Mouse (Mus musculus) heart, embryonic 12.5 days (tissue): ENCODE measurements at regions not wholly inside any gene's neighbourhood (a gene's known extent, or its start where the extent isn't known, plus 50 kb on each side); places are given as distances from the start of the nearest gene placed in this dataset.
"Not testable (repeated sequence)": the region's sequence is repeated elsewhere in the genome, so short reads cannot be mapped to it uniquely, and the experiment has no call there.

Experiments
- ATAC-seq: fragments of 200-750 bp; cut with Nextera tagmentation; 2 replicates; pipeline ENCODE4 v1.8.0; 2017; ENCODE audit warnings: moderate TSS enrichment, moderate library complexity; ENCODE audit not compliant: insufficient number of reproducible peaks, low FRiP score
- H3K27ac ChIP-seq: fragments of 300-500 bp; sonication (generic); 2 replicates; pipeline ENCODE4 v1.5.1; 2016; ENCODE audit warnings: mild to moderate bottlenecking, moderate library complexity; ENCODE audit not compliant: poor library complexity, severe bottlenecking
- H3K27me3 ChIP-seq: fragments of 300-500 bp; sonication (generic); replicated peaks from 2 replicates; pipeline ENCODE4 v1.6.1; 2016; ENCODE audit warnings: mild to moderate bottlenecking, moderate library complexity
- H3K36me3 ChIP-seq: fragments of 300-500 bp; sonication (generic); 2 replicates; pipeline ENCODE4 v1.6.1; 2016; ENCODE audit warnings: mild to moderate bottlenecking, moderate library complexity
- H3K4me1 ChIP-seq: fragments of 300-500 bp; sonication (generic); replicated peaks from 2 replicates; pipeline ENCODE4 v1.6.1; 2016; ENCODE audit warnings: mild to moderate bottlenecking
- H3K4me2 ChIP-seq: fragments of 300-500 bp; sonication (generic); 2 replicates; pipeline ENCODE4 v1.6.1; 2016; ENCODE audit warnings: mild to moderate bottlenecking, moderate library complexity
- H3K4me3 ChIP-seq: fragments of 300-500 bp; sonication (generic); 2 replicates; pipeline ENCODE4 v1.5.1; 2016; ENCODE audit warnings: mild to moderate bottlenecking
- H3K9ac ChIP-seq: fragments of 300-500 bp; sonication (generic); 2 replicates; pipeline ENCODE4 v1.6.1; 2016; ENCODE audit warnings: mild to moderate bottlenecking, moderate library complexity
- H3K9me3 ChIP-seq: fragments of 300-500 bp; sonication (generic); replicated peaks from 2 replicates; pipeline ENCODE4 v1.6.1; 2016; ENCODE audit warnings: mild to moderate bottlenecking, moderate library complexity
- WGBS: fragments of 180-500 bp; shearing (Covaris S2); methylation state at CpG from one replicate; pipeline ENCODE4 v1.1.7; 2016; 5-methylcytosine and 5-hydroxymethylcytosine counted together

DNA sequence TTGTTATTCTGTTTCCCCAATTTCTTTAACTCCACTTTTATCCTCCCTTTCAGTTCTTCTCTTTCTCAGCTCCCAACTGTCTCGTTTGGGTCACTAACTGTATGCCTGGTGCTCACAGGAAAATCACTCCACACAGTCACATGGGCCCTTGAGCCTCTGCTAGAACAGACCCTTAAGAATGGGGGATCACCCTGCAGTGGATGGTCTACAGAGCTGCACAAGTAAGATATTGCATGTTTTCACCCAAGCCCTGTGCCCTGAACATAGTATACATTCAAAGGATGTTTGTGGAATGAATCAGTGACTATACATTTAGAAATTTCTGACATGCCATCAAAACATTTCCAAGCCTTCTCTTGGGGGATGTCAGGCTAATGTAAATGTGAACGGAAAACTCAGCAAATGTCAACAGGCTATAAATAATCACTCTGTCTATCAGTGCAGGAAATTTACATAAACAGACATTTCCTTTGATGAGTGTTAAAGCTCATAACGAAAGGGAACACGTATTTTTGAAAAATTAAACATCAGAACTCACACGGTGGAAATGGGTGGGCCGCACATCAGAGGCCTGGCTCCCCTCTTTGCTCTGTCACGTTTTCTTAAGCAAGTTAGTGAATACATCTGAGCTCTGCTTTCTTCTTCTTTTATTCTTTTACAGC, 297.4 kb downstream of the Samd5 start:
- Histone ChIP-seq H3K4me1 (peaks cover 6% of the 10 kb centered on the region; the same call in 1 of the 2 replicates), H3K27me3 (no peaks in the 10 kb centered on the region), H3K9me3 (no peaks in the 10 kb centered on the region), H3K36me3 (no peaks in the 10 kb centered on the region), H3K4me3 (no peak overlapping the region), H3K9ac (no peak overlapping the region), H3K27ac (no peak overlapping the region), H3K4me2 (no peak overlapping the region)
- no peak for ATAC-seq
- WGBS = 50% methylated on average over 7 of the region's 7 CpGs

DNA sequence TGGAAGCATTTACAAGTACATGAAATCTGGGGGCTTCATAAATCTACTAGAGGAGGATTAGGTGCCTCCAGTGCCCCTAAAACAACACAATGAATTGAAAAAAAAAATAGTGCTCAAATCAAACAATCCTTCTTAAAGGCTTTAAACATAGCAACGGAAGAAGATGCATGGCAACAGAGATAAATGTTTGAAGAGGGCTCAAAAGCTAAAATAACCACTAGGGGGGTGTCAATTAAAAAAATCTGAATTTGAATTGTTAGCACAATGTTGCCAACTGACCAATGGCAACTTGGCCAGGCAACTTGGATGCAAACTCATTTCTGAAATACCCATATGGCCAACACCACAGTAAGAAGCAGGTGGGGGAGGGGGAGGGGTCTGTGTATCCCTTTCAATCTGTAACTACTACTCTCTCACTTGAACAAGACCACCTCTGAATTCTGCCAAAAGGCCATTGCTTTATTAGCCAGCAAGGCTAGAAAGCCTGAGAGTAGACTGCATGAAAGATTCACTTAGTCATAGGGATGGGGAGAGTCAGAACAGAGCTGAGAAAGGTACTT, 312.6 kb downstream of the Samd5 start:
- ATAC-seq = no peak

DNA sequence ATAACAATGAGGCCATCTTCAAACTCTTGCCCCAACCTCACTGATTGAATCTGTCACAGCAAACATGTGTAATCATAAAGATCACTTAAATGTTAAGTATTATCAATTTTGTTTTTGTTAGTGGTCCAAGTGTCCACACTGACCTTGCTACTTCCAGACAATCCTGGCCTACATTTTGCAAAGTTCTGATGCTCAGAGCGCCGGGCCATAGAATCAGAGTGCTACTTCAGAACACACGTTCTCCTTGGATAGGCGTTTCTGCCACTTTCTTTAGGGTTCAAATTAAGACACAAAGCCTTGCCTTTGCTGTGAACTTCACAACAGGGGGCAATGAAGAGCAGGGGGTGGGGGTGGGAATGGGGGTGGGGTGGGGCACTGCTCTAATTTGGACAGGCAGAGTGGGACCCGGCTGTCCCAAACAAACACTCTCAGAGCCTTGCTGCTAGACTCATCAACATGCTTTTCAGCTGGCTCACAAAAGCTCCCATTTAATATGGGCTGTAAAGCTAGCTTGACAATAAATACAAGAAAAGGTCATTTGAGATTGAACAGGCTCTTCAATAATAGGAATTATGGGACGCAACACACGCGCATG, 336.7 kb downstream of the Samd5 start:
- H3K4me1 ChIP-seq = no peaks in the 10 kb centered on the region
- H3K27me3 ChIP-seq = no peaks in the 10 kb centered on the region
- H3K27ac ChIP-seq = no peak overlapping the region
- H3K9me3 ChIP-seq = no peaks in the 10 kb centered on the region
- no peak overlapping the region for H3K4me2 ChIP-seq
- WGBS = 85% methylated on average over 8 of the region's 8 CpGs
- no peak for ATAC-seq
- no peak overlapping the region for H3K9ac ChIP-seq
- no peak overlapping the region for H3K4me3 ChIP-seq
- no peaks in the 10 kb centered on the region for H3K36me3 ChIP-seq

More for the DNA sequence above, 312.6 kb downstream of the Samd5 start:
- no peaks in the 10 kb centered on the region for H3K4me1 ChIP-seq
- H3K9me3 ChIP-seq = no peaks in the 10 kb centered on the region
- H3K9ac ChIP-seq = no peak overlapping the region
- no peaks in the 10 kb centered on the region for H3K36me3 ChIP-seq
- no peak overlapping the region for H3K27ac ChIP-seq
- no peak overlapping the region for H3K4me2 ChIP-seq
- H3K4me3 ChIP-seq = no peak overlapping the region
- no peaks in the 10 kb centered on the region for H3K27me3 ChIP-seq
- 71% methylated on average over 1 of the region's 1 CpGs for WGBS

DNA sequence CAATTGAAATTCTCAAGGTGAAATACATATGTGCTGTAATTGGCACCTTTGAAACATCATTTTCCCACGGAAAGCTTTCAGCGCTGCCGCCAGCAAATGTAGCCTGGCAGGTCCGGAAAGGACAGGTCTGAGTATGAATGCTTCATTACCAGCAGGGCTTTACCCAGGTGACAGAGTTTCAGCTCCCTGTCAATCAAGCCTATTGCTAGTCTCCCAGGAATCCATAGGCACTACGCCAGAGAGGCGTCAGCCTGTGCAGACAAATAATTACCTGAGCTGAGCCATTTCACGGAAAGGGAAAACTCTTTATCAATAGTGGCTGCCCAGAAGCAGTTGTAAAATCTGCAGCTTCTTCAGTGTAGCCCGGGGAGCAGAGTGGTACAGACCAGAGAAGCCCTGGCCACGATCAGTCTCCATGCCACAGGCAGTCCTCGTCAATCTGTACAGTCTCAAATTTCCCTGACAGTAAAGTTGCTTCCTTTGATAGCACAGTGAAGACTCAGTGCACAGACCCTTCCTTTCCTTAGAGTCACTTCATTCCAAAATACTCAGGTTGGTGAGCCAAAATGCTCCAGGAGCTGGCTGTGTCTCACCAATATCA, 340.7 kb downstream of the Samd5 start:
- Histone ChIP-seq H3K27ac (no peak overlapping the region), H3K36me3 (no peaks in the 10 kb centered on the region), H3K4me3 (no peak overlapping the region), H3K9ac (no peak overlapping the region), H3K9me3 (no peaks in the 10 kb centered on the region), H3K4me2 (no peak overlapping the region), H3K4me1 (no peaks in the 10 kb centered on the region), H3K27me3 (no peaks in the 10 kb centered on the region)
- WGBS = 70% methylated on average over 10 of the region's 10 CpGs
- no peak for ATAC-seq

DNA sequence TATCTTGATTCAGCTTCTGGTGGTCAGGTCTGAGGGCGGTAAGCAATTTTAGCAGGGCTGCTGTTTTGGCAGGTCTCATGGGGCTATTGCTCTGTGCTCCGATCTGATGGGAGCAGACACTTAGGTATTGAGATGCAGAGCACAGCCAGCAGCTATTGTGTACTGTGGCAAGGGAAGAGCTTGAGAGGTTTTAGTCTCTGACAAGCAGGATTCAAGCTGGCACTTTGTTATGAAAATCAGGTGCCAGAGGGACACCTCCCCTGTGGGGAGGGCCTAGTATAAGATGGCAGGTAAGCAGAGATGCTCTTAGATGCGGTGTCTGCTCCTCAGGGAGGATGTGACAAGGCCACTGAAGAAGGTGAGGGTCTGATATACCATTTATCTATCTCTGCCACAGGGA, 343.3 kb downstream of the Samd5 start:
- Histone ChIP-seq H3K9ac (no peak overlapping the region), H3K9me3 (no peaks in the 10 kb centered on the region), H3K36me3 (no peaks in the 10 kb centered on the region), H3K27ac (no peak overlapping the region), H3K4me3 (no peak overlapping the region), H3K4me2 (no peak overlapping the region), H3K4me1 (no peaks in the 10 kb centered on the region), H3K27me3 (no peaks in the 10 kb centered on the region)
- 43% methylated on average over 3 of the region's 3 CpGs for whole genome bisulfite sequencing
- no peak for ATAC-seq

DNA sequence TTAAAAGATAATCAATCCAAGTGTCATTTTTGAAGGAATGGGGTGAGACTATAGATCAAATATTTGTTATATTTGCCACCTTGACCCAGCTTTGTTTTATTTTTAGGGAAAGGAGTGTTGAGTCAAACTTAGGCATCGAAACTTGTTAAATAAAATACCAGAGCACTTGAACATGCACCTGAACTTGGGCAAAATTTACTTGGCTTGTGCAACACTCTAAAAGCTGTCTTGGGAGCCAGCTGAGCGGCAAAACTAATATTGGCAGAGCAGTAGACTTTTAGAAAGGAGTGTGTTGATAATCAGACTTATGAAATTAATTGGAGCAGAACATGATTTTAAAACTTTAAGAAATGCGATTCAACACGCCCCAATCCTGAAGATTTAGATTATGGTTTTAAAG, 346.7 kb downstream of the Samd5 start:
- Histone ChIP-seq H3K27me3 (no peaks in the 10 kb centered on the region), H3K4me3 (no peak overlapping the region), H3K36me3 (no peaks in the 10 kb centered on the region), H3K9me3 (no peaks in the 10 kb centered on the region), H3K27ac (no peak overlapping the region), H3K9ac (no peak overlapping the region), H3K4me1 (no peaks in the 10 kb centered on the region), H3K4me2 (no peak overlapping the region)
- no peak for ATAC-seq
- WGBS = 78% methylated on average over 4 of the region's 4 CpGs

DNA sequence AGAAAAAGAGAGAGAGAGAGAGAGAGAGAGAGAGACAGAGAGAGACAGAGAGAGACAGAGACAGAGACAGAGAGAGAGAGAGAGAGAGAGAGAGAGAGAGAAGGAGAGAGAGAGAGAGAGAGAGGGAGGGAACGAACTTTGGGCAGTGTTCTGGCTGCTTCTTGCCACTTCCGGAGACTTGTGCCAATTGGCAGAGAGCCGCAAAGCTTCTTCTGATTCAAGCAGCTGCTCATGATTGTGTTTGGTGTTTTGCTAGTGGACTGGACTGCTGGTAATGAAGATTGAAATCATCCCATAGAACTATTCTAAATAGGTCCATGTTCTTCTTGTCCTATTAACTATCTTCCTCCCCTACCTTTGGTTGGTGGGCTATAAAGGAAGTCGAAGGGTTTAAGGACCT, 347.1 kb downstream of the Samd5 start:
- ATAC-seq, H3K9ac ChIP-seq, H3K36me3 ChIP-seq, H3K4me2 ChIP-seq, H3K27ac ChIP-seq, H3K4me1 ChIP-seq, H3K27me3 ChIP-seq, H3K9me3 ChIP-seq, H3K4me3 ChIP-seq: not testable (repeated sequence)
- WGBS = 86% methylated on average over 4 of the region's 4 CpGs

DNA sequence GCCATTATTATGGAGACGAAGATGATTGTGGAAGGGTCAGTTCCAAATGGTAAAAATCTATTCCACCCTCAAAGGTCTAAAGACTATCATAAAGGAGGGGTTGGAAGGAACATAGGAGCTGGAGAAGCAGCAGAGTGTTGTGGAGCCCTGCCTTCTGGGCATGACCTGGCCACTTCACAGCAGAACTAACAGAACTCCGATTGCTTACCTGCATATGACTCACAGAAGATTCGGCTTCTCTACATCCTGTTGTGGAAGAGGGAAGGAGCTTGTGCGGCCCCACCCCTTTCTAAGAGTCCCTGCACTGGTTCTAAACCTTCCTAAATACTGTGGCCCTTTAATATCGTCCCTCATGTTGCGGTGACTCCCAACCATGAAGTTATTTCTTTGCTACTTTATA, 362.7 kb downstream of the Samd5 start:
- no peak for ATAC-seq
- Histone ChIP-seq H3K9ac (no peak overlapping the region), H3K9me3 (no peaks in the 10 kb centered on the region), H3K27me3 (no peaks in the 10 kb centered on the region), H3K36me3 (no peaks in the 10 kb centered on the region), H3K4me2 (no peak overlapping the region), H3K4me1 (0 out of 2 replicates have a peak, but pooled peaks cover 7% of the 10 kb centered on the region), H3K4me3 (no peak overlapping the region), H3K27ac (no peak overlapping the region)
- 77% methylated on average over 6 of the region's 6 CpGs for WGBS

DNA sequence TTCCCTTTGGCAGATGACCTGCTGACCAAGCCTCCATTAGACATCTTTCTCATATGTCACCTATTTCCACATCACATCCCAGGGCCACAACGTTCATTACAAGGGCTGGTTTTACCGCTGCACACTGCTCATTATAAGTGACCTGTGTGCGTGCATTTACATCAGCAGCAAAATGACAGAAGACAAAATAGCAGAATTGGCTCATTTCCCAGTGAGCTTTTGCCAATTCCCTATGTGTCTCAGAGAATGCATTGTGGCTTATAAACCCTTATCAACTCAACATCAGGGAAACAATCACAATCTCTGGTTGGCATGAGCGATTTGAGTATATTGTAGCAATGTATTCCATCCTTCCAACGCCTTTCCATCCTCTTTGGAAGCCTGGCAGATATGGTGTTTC, 364.7 kb downstream of the Samd5 start:
- Histone ChIP-seq H3K4me2 (no peak overlapping the region), H3K36me3 (no peaks in the 10 kb centered on the region), H3K4me1 (0 out of 2 replicates have a peak, but pooled peaks cover 7% of the 10 kb centered on the region), H3K4me3 (no peak overlapping the region), H3K9me3 (no peaks in the 10 kb centered on the region), H3K27me3 (no peaks in the 10 kb centered on the region), H3K27ac (no peak overlapping the region), H3K9ac (no peak overlapping the region)
- ATAC-seq = no peak
- 66% methylated on average over 5 of the region's 5 CpGs for WGBS

DNA sequence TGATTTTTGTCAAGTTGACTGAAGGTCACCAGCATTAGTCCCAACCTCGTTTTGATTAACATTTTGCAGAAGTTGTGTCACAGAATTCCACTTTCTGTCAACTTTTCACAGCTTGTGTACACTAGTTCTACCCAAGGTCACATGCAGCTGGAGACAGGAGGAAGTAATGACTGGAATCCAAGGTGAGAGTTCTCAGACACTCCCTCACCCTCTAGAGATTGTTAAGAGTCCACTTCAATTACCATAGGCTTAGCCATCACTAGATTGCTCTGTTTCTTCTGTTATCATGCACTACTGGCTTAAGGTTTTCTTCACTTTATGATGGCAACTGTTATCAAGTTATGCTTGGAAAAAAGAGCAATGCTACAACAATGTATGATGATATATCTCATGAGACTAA, 379.0 kb downstream of the Samd5 start:
- Histone ChIP-seq H3K27me3 (no peaks in the 10 kb centered on the region), H3K36me3 (no peaks in the 10 kb centered on the region), H3K4me1 (no peaks in the 10 kb centered on the region; the same call in 1 of the 2 replicates), H3K27ac (no peak overlapping the region), H3K4me3 (no peak overlapping the region), H3K9me3 (no peaks in the 10 kb centered on the region), H3K9ac (no peak overlapping the region), H3K4me2 (no peak overlapping the region)
- ATAC-seq = no peak
- 40% methylated on average over 1 of the region's 1 CpGs for WGBS

DNA sequence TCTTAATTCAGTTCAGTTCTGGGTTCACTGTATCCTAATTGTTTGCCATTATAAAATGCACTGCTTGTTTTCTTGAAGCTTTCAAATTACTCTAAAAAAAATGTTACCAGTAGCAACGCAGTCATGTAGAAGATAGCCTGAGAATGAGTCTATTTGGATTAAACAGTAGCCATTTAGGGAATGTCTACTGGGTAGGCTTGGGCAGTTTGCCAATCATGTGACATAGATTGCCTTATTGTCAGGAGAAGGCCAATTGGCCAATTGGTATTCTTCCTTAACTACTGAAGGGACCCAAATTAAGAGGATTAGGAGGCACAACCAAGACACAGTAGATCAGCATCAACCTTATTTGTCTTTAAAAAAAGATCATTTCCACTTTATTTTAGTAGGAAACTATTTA, 379.7 kb downstream of the Samd5 start:
- H3K4me3 ChIP-seq = no peak overlapping the region
- no peaks in the 10 kb centered on the region for H3K27me3 ChIP-seq
- no peak overlapping the region for H3K4me2 ChIP-seq
- no peak overlapping the region for H3K9ac ChIP-seq
- H3K27ac ChIP-seq = no peak overlapping the region
- no peaks in the 10 kb centered on the region; the same call in 1 of the 2 replicates for H3K4me1 ChIP-seq
- H3K36me3 ChIP-seq = no peaks in the 10 kb centered on the region
- H3K9me3 ChIP-seq = no peaks in the 10 kb centered on the region
- WGBS = 79% methylated on average over 1 of the region's 1 CpGs
- ATAC-seq = no peak
